Mouse (Mus musculus): ENCODE results near the gene Mrps10. TPM values are rescaled to one million over a fixed set of nuclear protein-coding genes. Genes with fewer than 3 reads are reported as not detected.

Mrps10 gene
- total and polyA plus RNA-seq, 3 experiments, result 57.7 to 124 (median 90.3) TPM

DNA sequence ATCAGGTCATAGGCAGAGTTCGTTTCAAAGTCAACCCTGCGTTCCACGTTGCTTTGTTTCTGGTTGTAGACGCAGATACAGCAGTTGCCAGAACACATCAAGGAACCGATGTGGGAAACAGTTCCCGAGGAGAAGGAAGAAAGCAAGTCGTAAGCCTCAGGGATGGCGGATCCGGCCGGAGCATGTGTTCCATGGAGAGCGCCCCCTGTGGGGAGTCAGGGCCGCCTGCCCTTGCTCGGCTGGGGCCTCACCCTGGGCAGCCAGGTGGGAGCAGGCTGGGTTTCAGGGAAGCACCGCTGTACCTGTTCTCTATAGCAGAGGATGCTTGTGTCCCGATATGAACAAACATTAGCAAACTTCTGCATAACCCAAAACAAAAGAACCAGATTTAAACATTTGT lies 9.4 kb downstream of the Mrps10 start:
- no peaks in the 10 kb centered on the region for H3K27me3 ChIP-seq (replicated peaks)
- no peak overlapping the region for H3K4me2 ChIP-seq (ENCODE audit: insufficient read depth, low read depth, poor library complexity, severe bottlenecking)
- in situ Hi-C loops (cut with MboI; ENCODE audit: low pct_ligation_motif_present, low pct_unique_long_range_greater_than_20kb, low sequenced_read_pairs), result loop anchor here (25.0 kb wide), 1 partner anchor 234 kb away; the partner anchor contains the start of genes Bysl, Gm20517 and Med20
- H3K79me2 ChIP-seq (replicated peaks; ENCODE audit: control insufficient read depth, extremely low read depth, insufficient read depth, poor library complexity, severe bottlenecking), result no peaks in the 10 kb centered on the region
- dilution Hi-C loops (cut with MboI; ENCODE audit: extremely low pct_ligation_motif_present, extremely low pct_unique_long_range_greater_than_20kb, low sequenced_read_pairs), result no loop called here
- peaks cover 70 to 96% of the 10 kb centered on the region in 2 experiments for H3K36me3 ChIP-seq (replicated peaks in 1 of 2; ENCODE audit: control insufficient read depth in 1 of 2, insufficient read depth in 1 of 2, low read length in 1 of 2)
- no peaks in the 10 kb centered on the region for H3K9me3 ChIP-seq (replicated peaks; ENCODE audit: low read length)
- no peak overlapping the region for H3K9ac ChIP-seq (ENCODE audit: insufficient read depth, low read depth)
- DNase-seq (ENCODE audit: extremely low read depth), result no peak
- no peak overlapping the region for H3K4me3 ChIP-seq (replicated peaks in 1 of 3; ENCODE audit: low read depth in 2 of 3, low read length in 2 of 3, poor library complexity in 1 of 3)
- H3K4me1 ChIP-seq (ENCODE audit: control insufficient read depth in 1 of 2, insufficient read depth in 2 of 2), result no peaks in the 10 kb centered on the region
- TF ChIP-seq PAX5 (IDR thresholded peaks at IDR 0.05; ENCODE audit: low read length) (no peak), NRF1 (IDR thresholded peaks at IDR 0.05; ENCODE audit: low read depth, low read length) (no peak), RAD21 (IDR thresholded peaks at IDR 0.05; ENCODE audit: low read depth, low read length) (no peak), RCOR1 (conservative IDR thresholded peaks at IDR 0.05; ENCODE audit: low read depth, low read length) (no peak), CHD2 (IDR thresholded peaks at IDR 0.05; ENCODE audit: low read length) (no peak), JUN (IDR thresholded peaks at IDR 0.05; ENCODE audit: insufficient read depth, low read depth, low read length) (no peak), TBP (conservative IDR thresholded peaks at IDR 0.05; ENCODE audit: low read depth, low read length) (no peak), ZKSCAN1 (IDR thresholded peaks at IDR 0.05; ENCODE audit: borderline replicate concordance, low read depth, low read length) (no peak), ZNF384 (IDR thresholded peaks at IDR 0.05; ENCODE audit: low read depth, low read length) (no peak), MEF2A (IDR thresholded peaks at IDR 0.05; ENCODE audit: borderline replicate concordance, low read depth, low read length) (no peak), ELF1 (IDR thresholded peaks at IDR 0.05; ENCODE audit: low read depth, low read length) (no peak), POLR2AphosphoS2 (IDR thresholded peaks at IDR 0.05; ENCODE audit: low read depth, low read length) (no peak), GABPA (IDR thresholded peaks at IDR 0.05; ENCODE audit: insufficient replicate concordance, low read depth, low read length) (no peak)
- no peak overlapping the region for H3K27ac ChIP-seq (ENCODE audit: insufficient read depth, low read depth)

DNA sequence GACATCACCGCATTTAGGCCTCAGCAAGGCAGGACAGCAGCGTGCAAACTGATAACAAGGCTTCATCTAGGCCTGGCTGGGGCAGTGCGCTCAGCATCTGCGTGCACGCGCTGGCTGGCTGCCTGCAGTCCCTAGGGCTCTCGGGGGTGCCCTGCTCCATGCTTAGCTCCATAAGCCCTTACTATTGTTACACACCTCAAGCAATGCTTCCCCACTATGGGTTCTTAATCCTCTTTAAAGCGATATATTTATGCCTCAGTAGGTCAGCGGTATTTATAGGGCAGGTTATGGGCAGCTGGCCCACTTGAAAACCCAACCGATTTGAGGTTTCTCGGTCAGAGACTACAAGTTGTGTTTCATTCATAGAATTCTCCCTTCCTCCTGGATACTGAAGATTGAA lies 13.2 kb downstream of the Mrps10 start:
- H3K36me3 ChIP-seq (replicated peaks in 1 of 2; ENCODE audit: control insufficient read depth in 1 of 2, insufficient read depth in 1 of 2, low read length in 1 of 2), result peaks cover 43 to 81% of the 10 kb centered on the region in 2 experiments
- no peaks in the 10 kb centered on the region for H3K27me3 ChIP-seq (replicated peaks)
- DNase-seq (ENCODE audit: extremely low read depth), result no peak
- TF ChIP-seq HCFC1 (IDR thresholded peaks at IDR 0.05; ENCODE audit: low read depth, low read length), result no peak
- TF ChIP-seq RCOR1 (conservative IDR thresholded peaks at IDR 0.05; ENCODE audit: low read depth, low read length), result no peak
- no peak for TF ChIP-seq TCF12 (IDR thresholded peaks at IDR 0.05; ENCODE audit: low read depth, low read length)
- TF ChIP-seq EP300 (IDR thresholded peaks at IDR 0.05; ENCODE audit: low read length), result no peak
- no peak for TF ChIP-seq POLR2AphosphoS2 (IDR thresholded peaks at IDR 0.05; ENCODE audit: low read depth, low read length)
- TF ChIP-seq MAZ (IDR thresholded peaks at IDR 0.05; ENCODE audit: low read depth, low read length), result no peak
- TF ChIP-seq IRF4 (IDR thresholded peaks at IDR 0.05; ENCODE audit: low read depth, low read length), result no peak
- TF ChIP-seq JUND (conservative IDR thresholded peaks at IDR 0.05; ENCODE audit: low read depth, low read length), result no peak
- no peak for TF ChIP-seq MEF2A (IDR thresholded peaks at IDR 0.05; ENCODE audit: borderline replicate concordance, low read depth, low read length)
- TF ChIP-seq ELF1 (IDR thresholded peaks at IDR 0.05; ENCODE audit: low read depth, low read length), result no peak
- no peak overlapping the region for H3K4me3 ChIP-seq (replicated peaks in 1 of 3; ENCODE audit: low read depth in 2 of 3, low read length in 2 of 3, poor library complexity in 1 of 3)
- H3K4me1 ChIP-seq (ENCODE audit: control insufficient read depth in 1 of 2, insufficient read depth in 2 of 2), result no peaks in the 10 kb centered on the region
- peaks cover 9% of the 10 kb centered on the region for H3K9me3 ChIP-seq (replicated peaks; ENCODE audit: low read length)
- H3K9ac ChIP-seq (ENCODE audit: insufficient read depth, low read depth), result no peak overlapping the region
- H3K27ac ChIP-seq (ENCODE audit: insufficient read depth, low read depth), result no peak overlapping the region
- no peak overlapping the region for H3K4me2 ChIP-seq (ENCODE audit: insufficient read depth, low read depth, poor library complexity, severe bottlenecking)
- dilution Hi-C loops (cut with MboI; ENCODE audit: extremely low pct_ligation_motif_present, extremely low pct_unique_long_range_greater_than_20kb, low sequenced_read_pairs), result no loop called here
- in situ Hi-C loops (cut with MboI; ENCODE audit: low pct_ligation_motif_present, low pct_unique_long_range_greater_than_20kb, low sequenced_read_pairs), result loop anchor here (25.0 kb wide), 1 partner anchor 230 kb away; the partner anchor contains the start of genes Bysl, Gm20517 and Med20
- no peaks in the 10 kb centered on the region for H3K79me2 ChIP-seq (replicated peaks; ENCODE audit: control insufficient read depth, extremely low read depth, insufficient read depth, poor library complexity, severe bottlenecking)
